Mouse (Mus musculus) spleen, adult 18-20 months (tissue): ENCODE data around the gene Pbxip1.
"Not testable (repeated sequence)": the region's sequence is repeated elsewhere in the genome, so short reads cannot be mapped to it uniquely, and the experiment has no call there.

Experiments
- DNase-seq, 2 experiments: peaks; one replicate each; pipeline ENCODE4 v3.0.0; 2022; ENCODE audit warnings: mixed read lengths in 2 of 2

Pbxip1 gene

DNA sequence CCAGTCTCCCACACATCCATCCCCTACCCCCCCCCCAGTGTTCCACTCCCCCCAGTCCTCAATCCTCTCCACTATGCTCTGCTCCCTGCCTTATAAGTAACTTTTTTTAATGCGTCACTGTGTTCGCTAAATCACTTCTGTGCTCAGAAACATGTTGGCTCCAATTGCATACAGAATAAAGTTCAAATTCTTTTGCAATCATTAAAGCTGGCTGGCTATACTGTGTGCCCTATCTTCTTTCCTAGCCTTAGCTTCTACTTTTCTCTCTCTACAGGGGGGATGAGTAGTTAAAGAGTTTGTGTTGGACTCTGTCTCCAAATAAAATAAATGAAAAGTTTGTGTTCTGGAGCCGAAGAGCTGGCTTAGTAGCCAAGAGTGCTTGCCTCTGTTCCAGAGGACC lies 26.8 kb upstream of the Pbxip1 start:
- DNase-seq: no peak

- no peak for DNase-seq
Measured at GRCm38 (mm10) chr3:89410864-89411263, 25.6 kb upstream of the Pbxip1 start.

- DNase-seq: peak; percentile 92 to 97
Measured at GRCm38 (mm10) chr3:89411490-89412393, 24.8 kb upstream of the Pbxip1 start, which contains the start of gene Flad1. Gene Flad1 (minus strand): TSS chr3:89411870.

- DNase-seq: no peak
Measured at GRCm38 (mm10) chr3:89416158-89416557, 20.3 kb upstream of the Pbxip1 start.

DNA sequence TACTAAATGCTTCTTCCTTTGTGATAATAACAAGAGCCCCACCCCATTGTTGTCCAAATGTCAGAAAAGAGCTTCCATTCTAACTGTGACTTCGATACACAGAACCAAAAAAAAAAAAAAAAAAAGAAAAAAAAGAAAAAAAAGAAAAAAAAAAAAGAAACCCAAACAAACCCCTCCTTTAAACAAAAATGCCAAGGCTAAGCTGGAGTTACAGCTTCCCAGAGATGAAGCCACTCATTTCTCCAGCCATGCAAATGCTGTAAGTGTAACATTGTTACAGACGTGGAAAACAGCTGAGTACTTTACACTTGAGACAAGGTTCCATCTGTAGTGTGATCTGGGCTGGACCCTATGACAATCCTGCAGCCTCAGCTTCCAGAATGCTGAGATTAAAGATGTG lies 19.4 kb upstream of the Pbxip1 start:
- no peak for DNase-seq

- no peak for DNase-seq
Measured at GRCm38 (mm10) chr3:89417840-89418169, 18.7 kb upstream of the Pbxip1 start.

DNA sequence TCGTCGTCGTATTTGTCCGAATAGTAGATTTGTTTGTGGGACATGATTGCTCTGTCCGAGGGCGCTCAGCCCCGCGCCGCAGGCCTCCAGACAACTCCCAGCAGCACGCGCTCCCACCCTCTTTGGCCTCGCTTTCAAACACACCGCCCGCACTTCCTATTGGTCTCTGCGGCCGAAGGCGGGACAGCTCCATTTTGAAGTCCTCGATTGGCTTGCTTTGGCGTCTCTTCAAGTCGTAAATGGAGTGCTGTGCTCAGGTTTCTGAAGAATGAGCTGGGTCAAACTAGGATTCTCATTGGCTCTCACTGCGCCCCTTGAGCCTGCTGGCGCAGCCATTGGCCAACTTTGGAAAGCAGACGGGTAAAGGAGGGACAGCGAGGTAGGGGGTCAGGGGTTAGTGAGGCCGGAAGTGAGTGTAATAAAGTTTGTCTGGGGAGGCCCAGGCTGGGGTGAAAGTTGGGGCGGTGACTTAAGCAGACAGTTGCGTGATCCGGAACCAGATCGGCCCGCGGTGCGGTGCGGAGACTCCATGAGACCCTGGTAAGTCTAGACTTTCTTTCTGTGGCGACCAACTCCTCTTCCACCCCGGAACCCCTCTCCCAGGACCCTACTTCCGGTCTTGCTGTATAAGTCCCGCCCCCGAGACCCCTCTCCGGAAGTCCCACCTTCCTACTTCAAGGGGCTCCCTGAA lies 18.2 kb upstream of the Pbxip1 start, which contains the start of the genes Cks1b and Shc1:
TSS of gene Cks1b (minus strand) at position 214 of the 691 bp plus-strand sequence.
TSS of gene Shc1 (plus strand) at position 274 of the 691 bp plus-strand sequence.
- peak; percentile 80 to 84 for DNase-seq

DNA sequence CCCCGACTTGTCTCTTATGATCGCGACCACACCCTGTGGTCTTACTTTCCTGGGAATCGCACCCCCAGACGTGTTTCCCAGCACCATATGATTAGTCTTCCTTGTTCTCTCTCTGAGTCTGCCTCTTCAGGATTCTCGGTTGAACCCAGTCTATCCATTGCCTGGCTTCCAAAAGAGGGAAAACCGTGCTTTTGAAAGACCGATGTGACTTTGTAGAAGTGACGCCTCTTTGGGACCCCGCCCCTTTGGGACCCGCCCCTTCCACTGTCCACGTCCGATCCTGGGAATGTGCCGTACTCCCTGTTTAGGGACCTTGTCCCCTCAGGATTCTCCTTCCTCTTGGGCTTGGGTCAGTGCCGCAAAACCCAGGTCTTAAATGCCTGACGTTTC lies 17.6 kb upstream of the Pbxip1 start:
- DNase-seq: peak in 1 of 2 experiments; percentile 50

DNA sequence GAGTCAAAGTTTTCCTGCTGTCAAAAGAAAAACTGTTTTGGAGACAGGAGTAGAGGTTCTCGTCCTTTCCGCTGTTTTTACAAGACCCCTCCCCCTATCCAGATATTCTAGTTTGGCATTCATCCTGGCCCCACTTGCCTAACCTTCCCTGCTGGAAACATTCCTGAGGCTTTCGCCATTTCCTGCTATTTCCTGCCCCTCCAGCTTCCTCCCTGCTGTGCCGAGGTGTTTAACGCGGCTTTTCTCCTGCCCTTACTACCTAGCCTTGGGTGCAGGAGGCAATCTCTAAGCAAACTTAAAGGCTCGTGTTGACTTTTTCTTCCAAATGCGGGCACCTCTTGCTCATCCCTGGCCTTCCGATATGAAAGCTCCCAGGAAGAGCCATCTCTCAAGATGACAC lies 16.9 kb upstream of the Pbxip1 start:
- DNase-seq: no peak

GRCm38 (mm10) chr3:89419981-89420380 lies 16.5 kb upstream of the Pbxip1 start:
- no peak for DNase-seq

DNA sequence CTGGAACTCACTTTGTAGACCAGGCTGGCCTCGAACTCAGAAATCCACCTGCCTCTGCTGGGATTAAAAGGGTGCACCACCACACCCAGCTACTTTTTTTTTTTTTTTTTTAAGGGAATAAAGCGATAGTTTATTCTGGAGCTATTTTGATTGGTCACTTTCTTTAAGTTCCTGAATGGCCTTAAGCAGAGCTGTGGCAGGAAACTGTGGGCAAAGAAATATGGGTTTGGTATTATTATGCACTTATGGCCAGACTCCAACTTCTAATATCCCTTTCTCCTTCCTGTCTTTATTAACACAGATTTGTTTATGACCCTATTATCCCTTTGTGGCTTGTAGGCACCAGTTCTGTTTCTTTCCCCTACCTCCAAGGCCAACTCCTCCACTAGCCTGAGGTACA lies 16.1 kb upstream of the Pbxip1 start:
- no peak for DNase-seq

DNA sequence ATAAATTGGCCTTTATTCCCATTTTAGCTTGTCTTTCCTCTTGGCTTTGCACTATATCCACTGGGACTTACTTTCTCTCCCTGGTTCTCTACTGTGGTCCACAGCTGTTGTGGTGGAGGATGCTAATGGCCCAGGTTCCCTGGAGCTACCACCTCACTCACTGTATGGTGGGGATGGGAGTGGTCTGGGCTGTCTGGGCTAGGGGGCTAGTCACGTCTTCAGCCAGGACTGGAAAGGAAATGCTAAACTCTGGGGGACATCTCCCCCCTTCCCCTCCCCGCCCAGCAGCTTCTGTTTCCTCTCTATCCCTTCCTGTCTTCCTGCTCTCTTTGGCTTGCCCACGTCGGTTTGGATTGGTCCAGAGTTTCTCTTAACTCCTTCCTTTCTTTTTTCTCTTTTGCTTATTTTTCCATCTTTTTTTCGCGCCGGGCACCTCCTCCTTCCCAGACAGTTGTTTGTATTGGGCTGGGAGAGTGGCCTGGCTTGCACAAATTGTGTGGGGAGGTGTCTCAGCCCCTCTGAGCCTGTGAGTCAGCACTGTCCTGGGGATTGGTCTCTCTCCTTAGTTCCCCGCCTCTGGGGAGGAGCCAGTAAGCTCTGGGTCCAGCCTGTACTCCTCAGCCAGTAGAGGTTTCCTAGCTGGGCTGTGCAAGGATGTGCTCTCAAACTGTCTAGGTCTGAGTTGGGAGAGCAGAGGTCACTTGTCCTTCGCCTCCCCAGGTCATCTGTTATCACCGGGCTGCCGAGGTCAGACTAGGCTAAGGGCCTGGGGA lies 15.3 kb upstream of the Pbxip1 start:
- DNase-seq: no peak

DNA sequence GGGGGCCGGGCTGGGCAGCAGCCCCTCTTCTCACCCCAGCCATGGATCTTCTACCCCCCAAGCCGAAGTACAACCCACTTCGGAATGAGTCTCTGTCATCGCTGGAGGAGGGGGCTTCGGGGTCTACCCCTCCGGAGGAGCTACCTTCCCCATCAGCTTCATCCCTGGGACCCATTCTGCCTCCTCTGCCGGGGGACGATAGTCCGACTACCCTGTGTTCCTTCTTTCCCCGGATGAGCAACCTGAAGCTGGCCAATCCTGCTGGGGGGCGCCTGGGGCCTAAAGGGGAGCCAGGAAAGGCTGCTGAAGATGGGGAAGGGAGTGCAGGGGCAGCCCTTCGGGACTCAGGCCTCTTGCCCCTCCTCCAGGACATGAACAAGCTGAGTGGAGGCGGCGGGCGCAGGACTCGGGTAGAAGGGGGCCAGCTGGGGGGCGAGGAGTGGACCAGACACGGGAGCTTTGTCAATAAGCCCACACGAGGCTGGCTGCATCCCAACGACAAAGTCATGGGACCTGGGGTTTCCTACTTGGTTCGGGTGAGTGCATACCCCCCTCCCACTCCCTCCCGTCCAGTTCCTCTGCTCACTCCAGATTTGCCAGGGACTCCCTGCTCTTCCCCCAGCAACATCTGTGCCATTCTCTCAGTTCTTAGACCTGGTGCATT lies 14.6 kb upstream of the Pbxip1 start:
- DNase-seq: no peak

GRCm38 (mm10) chr3:89422556-89423205 lies 13.8 kb upstream of the Pbxip1 start:
- no peak for DNase-seq

GRCm38 (mm10) chr3:89424416-89425140 lies 11.9 kb upstream of the Pbxip1 start:
- DNase-seq: no peak

GRCm38 (mm10) chr3:89425141-89425525 lies 11.4 kb upstream of the Pbxip1 start:
- DNase-seq: no peak

DNA sequence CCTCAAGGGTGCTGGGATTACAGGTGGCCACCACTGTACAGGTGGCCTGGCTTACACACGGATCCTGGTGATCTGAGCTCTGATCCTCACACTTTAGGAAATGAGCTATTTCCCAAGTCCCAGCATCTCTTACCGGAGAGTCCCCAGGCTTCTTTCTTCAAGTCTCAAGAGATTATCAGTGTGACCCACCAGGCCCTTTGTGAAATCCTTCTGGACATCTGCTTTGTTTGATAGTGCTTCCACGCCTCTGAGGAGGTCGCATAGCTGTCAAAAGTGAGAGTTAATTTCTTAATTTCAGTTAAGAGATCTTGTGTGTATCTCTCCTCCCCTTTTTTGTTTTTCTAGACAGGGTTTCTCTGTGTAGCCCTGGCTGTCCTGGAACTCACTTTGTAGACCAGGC lies 10.6 kb upstream of the Pbxip1 start:
- DNase-seq: no peak

DNA sequence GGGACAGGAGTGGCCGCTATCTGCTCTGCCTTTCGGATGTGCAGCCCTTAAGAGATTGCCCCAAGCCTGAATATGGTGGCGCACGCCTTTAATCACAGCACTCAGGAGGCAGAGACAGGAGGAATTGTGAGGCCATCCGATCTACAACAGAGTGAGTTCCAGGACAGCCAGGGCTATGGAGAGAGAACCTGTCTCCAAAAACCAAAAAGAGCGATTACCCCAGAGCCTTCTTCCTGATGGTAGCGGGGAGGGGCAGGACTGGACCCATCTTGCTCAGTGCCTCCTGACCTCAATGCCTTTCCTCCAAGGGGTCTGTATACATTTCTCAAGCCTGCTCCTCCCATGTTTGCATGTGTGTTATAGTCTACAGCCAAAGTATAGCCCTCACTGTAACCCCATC lies 7.5 kb upstream of the Pbxip1 start:
- DNase-seq: not testable (repeated sequence)

DNA sequence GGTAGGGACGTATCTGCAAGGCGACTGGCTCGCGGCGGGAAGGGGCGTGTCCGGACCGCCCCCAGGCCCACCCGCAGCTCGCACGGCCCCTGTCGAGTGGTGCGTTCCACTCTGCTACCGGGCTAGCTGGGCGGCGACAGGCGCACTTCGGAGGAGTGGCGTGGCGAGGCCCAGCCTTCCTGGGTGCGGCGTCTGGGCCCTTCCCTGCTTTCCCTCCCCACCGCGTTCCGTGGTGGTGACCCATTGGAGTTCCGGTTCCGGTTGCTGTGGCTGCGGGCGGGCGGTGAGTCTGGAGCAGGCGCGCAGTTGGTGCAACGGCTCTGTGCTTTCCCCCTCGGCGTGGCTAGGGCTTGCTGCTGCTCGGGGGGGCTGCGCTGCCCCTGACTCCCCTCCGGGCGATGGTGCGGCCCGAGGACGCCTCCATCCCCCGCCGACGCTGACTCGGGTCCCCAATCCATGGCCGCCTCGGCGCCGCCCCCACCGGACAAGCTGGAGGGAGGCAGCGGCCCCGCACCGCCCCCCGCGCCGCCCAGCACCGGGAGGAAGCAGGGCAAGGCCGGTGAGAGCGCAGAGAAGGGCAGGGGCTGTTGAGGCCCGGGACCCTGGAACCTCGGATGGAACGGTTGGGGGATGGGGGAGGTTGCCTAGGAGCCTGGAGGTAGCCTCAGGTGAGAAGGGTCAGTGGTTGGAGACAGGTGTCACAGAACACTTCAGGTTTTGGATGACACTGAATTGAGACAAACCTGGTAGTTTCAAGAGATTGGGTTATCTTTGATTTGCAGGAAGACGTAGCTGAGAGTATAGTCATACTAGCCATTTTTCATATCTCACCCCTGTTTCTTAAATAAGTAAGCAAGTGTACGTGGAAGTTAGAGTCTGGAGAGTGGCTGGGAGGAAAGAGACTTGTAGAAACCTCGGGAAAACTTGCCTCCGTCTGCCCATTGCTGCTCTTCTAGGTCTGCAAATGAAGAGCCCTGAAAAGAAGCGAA lies 6.0 kb upstream of the Pbxip1 start, which contains the start of gene Pygo2:
TSS of gene Pygo2 (plus strand) at position 44 of the 989 bp plus-strand sequence.
- DNase-seq: peak; percentile 87 to 90

DNA sequence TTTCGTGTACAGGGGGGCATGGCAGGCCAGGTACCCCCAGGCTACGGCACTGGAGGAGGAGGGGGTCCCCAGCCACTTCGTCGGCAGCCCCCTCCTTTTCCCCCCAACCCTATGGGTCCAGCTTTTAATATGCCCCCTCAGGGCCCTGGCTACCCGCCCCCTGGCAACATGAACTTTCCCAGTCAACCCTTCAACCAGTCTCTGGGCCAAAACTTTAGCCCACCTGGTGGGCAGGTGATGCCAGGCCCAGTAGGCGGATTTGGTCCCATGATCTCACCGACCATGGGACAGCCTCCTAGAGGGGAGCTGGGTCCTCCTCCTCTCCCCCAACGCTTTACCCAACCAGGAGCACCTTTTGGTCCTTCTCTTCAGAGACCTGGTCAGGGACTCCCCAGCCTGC lies 3.9 kb upstream of the Pbxip1 start:
- DNase-seq: no peak
